Mouse (Mus musculus) cerebellum, adult 8-10 months (tissue): ENCODE results near the gene Gvin1.
"Not testable (repeated sequence)": the region's sequence is repeated elsewhere in the genome, so short reads cannot be mapped to it uniquely, and the experiment has no call there.

Experiments
- DNase-seq: peaks from one replicate; pipeline ENCODE4 v3.0.0; 2022

Gvin1 gene

GRCm38 (mm10) chr7:106215177-106215576 lies at the start of gene Gvin1:
Gene Gvin1 (minus strand): TSS chr7:106215326.
- not testable (repeated sequence) for DNase-seq

- DNase-seq, result no peak
Observed at GRCm38 (mm10) chr7:106251844-106252517, 36.9 kb upstream of the Gvin1 start.

- DNase-seq, result no peak
Observed at GRCm38 (mm10) chr7:106248922-106249321, 33.8 kb upstream of the Gvin1 start.

DNA sequence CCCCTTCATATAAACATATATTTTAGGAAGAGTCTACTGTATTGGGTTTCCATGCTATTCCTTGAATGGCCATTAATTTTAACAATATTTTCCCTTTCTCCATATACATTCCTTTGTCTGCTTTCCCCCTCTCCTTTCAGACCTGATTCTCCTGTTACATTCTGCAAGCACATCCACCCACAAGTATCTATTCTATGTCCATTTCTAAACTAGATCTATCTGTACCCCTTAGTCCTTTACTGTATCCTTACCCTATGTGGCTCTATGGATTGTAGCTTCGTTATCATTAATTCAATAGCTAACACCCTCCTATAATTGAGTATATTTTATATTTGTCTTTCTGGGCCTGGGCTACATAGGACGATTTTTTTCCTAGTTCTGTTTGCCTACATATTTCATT lies 33.1 kb upstream of the Gvin1 start:
- DNase-seq, result no peak

DNA sequence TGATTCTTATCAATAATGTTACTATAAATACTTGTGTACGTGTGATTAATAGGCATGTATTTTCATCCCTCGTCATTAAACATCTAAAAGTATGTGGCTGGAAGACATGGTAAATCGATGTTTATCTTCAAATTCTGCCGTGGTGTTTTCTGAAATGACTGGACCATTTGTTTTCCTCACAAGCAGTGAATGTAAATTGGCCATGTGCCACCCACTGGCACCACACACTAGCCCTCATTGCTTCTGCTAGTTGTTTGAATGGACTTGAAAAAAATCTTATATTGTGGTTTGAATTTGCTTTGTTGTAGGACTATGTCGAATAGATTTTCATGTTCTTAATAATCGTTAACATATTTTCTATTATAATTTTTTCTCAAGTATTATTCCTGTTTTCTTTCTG lies 30.5 kb upstream of the Gvin1 start:
- no peak for DNase-seq

- not testable (repeated sequence) for DNase-seq
Observed at GRCm38 (mm10) chr7:106240484-106241275, 25.6 kb upstream of the Gvin1 start.

GRCm38 (mm10) chr7:106237192-106237465 lies 22.0 kb upstream of the Gvin1 start:
- no peak for DNase-seq

- no peak for DNase-seq
Observed at GRCm38 (mm10) chr7:106236327-106237191, 21.4 kb upstream of the Gvin1 start.

- no peak for DNase-seq
Observed at GRCm38 (mm10) chr7:106235596-106235995, 20.5 kb upstream of the Gvin1 start.

GRCm38 (mm10) chr7:106215910-106216309 lies 784 bp upstream of the Gvin1 start:
- not testable (repeated sequence) for DNase-seq

GRCm38 (mm10) chr7:106213770-106214169 lies 1.4 kb downstream of the Gvin1 start:
- DNase-seq, result not testable (repeated sequence)

DNA sequence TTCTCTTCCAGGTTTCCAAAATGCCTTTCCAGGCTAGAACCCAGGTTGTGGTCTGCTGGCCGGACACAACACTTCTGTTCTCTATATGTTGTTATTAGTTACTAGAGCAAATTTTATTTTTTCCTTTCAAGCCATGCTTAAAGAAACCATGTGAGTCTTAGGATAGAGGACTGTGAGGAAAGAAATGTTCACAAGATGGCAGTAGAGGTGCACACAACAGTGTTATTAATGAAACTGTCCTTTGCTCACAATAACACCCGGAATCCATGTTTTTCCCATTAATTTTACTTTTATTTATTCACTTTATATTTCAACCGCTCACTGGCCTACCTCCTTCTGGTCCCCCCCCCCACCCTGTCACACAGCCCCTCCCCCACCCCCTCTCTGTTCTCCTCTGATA lies 8.5 kb downstream of the Gvin1 start:
- DNase-seq, result not testable (repeated sequence)

- not testable (repeated sequence) for DNase-seq
Observed at GRCm38 (mm10) chr7:106177065-106177464, 38.1 kb downstream of the Gvin1 start.

DNA sequence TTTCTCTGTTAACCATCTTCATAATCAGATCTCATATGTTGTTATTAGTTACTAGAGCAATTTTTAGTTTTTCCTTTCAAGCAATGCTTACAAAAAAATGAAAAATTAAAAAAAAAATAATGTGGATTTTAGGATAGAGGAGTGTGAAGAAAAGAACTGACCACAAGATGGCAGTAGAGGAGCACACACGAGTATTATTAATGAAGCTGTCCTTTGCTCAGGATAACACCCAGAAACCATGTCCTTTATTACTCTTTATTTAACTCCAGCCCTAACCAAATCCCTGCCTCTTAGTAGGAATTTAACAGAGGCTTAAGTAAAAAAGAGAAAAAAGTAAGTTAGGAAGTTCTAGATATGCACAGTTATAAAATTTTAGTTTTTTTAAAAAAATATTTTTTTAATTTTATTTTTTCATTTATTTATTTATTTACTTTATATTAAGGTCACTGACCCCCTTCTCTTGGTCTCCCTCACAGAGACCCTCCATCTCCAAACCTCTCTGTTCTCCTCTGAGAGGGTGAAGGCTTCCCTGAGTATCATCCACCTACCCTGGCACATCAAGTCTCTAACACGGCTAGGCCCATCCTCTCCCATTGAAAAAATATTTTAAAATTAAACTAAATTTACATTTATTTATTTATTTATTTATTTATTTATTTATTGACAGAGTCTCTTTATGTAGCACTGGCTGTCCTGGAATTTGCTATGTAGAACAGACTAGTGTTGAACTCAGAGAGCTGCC lies 69.9 kb downstream of the Gvin1 start:
- DNase-seq, result not testable (repeated sequence)

DNA sequence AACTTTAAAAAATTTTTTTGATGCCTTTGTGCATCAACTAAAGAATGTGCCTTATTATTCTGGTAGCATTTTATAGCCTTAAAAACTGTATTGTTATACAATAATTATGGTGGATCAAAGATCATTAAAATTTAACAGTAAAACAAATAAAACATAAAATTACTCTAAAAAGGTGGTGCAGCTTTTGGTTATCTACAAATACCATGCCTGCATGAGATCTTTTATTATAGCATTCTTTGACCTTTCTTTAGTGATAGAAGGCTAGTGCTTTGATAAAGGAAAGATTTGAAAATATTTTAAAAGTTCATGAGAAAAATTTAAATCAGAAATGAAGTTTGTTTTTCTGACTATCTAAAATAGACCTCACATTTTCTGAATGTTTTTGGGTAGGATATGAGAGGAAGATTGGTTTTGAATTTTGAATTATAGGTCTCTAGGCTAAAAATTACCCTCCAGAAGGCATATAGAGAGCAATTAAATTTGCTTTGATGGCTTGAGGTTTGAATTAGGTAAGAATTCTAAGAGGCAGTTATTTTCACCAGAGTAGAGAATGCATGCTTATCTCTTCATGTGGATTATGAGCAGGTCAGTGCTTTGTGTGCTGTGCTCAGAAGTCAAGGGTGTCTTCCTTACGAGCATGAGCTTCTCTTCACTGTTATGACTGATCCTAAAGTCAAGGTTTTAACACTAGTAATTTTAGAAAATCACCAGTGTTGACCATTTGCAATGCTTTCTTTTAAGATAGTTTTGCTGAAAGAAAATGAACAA lies 73.8 kb downstream of the Gvin1 start:
- DNase-seq, result not testable (repeated sequence)

DNA sequence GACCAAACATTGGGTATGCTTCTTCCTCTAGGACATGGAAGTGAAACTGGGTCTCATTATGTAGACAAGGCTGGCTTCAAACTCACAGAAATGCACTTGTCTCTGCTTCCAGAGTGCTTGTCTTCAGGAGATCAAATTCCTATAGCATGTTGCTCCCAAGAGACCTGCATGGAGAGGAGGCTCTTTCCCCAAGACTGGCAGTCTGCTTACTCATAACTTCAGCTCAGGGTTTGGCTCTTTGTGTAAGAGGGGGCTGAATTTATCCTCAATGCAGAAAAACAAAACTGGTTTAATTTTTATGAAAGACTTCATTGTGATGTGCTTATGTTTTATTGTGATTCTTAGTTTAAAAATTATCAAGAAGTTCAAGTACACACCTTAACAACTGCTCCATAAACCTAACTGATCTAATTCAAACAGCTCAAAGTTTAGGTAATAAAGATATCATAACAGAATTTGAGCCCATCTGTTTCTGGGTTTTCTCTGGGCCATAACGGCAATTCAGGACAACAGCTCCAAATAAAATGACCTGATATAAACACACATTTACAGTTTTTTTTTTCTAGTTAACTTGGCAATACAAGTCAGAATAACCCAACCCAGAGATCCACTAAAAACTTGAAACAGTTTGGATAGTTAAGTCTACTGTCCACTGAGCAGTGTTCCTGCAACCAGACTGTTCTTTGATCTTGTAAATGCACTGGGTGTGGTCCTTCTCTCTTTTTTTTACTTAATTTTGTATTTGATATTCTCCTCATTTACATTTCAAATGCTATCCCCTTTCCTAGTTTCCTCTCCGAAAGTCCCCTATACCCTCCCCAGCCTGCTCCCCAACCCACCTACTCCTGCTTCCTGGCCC lies 97.8 kb downstream of the Gvin1 start:
- not testable (repeated sequence) for DNase-seq
